Mouse (Mus musculus): ENCODE data around the gene Tex22.

GRCm38 (mm10) chr12:113135401-113135800, 61.1 kb downstream of the Tex22 start:
- no peak for TF ChIP-seq EP300 (IDR thresholded peaks at IDR 0.05; ENCODE audit: low read depth)
- TF ChIP-seq CTCF (IDR thresholded peaks at IDR 0.05; ENCODE audit: low read depth): no peak
